Mouse (Mus musculus) limb, embryonic 12.5 days (tissue): ENCODE results near the gene Rbp7. TPM values are rescaled to one million over a fixed set of nuclear protein-coding genes. Genes with fewer than 3 reads are reported as not detected.
"Not testable (repeated sequence)": the region's sequence is repeated elsewhere in the genome, so short reads cannot be mapped to it uniquely, and the experiment has no call there.

ENCODE experiments used
- ATAC-seq: fragments of 200-750 bp; cut with Nextera tagmentation; 2 replicates; pipeline ENCODE4 v1.8.0; 2017; ENCODE audit warnings: low read depth, moderate TSS enrichment; ENCODE audit not compliant: insufficient number of reproducible peaks, insufficient read depth, low FRiP score, low TSS enrichment
- H3K27ac ChIP-seq: fragments of 300-500 bp; sonication (generic); 2 replicates; pipeline ENCODE4 v1.5.1; 2016; ENCODE audit warnings: mild to moderate bottlenecking, moderate library complexity
- H3K27me3 ChIP-seq: fragments of 300-500 bp; sonication (generic); 2 replicates; pipeline ENCODE4 v1.6.1; 2016; ENCODE audit warnings: mild to moderate bottlenecking, moderate library complexity
- H3K36me3 ChIP-seq: fragments of 300-500 bp; sonication (generic); 2 replicates; pipeline ENCODE4 v1.6.1; 2016; ENCODE audit warnings: mild to moderate bottlenecking, moderate library complexity
- H3K4me1 ChIP-seq: fragments of 300-500 bp; sonication (generic); replicated peaks from 2 replicates; pipeline ENCODE4 v1.6.1; 2016
- H3K4me2 ChIP-seq: fragments of 300-500 bp; sonication (generic); 2 replicates; pipeline ENCODE4 v1.6.1; 2016; ENCODE audit warnings: mild to moderate bottlenecking, moderate library complexity
- H3K4me3 ChIP-seq: fragments of 300-500 bp; sonication (generic); replicated peaks from 2 replicates; pipeline ENCODE4 v1.5.1; 2016; ENCODE audit warnings: mild to moderate bottlenecking
- H3K9ac ChIP-seq: fragments of 300-500 bp; sonication (generic); replicated peaks from 2 replicates; pipeline ENCODE4 v1.6.1; 2016; ENCODE audit warnings: mild to moderate bottlenecking, moderate library complexity
- H3K9me3 ChIP-seq: fragments of 300-500 bp; sonication (generic); 2 replicates; pipeline ENCODE4 v1.6.1; 2016; ENCODE audit warnings: mild to moderate bottlenecking, moderate library complexity
- WGBS: fragments of 180-500 bp; shearing (Covaris S2); methylation state at CpG from one replicate; pipeline ENCODE4 v1.1.7; 2016; 5-methylcytosine and 5-hydroxymethylcytosine counted together
- polyA plus RNA-seq: library from polyadenylated mRNA; unstranded; fragments of >200 nt; fragmentation: Nextera tagmentation; extraction: Ambion mirVana; gene quantifications from 2 replicates; pipeline ENCODE4 v1.2.1, GENCODE M21; 2016

The Rbp7 gene
- polyA plus RNA-seq, 1 experiment from 2014 or later, result not detected

- no peaks in the 10 kb centered on the region for H3K9me3 ChIP-seq
- no peak within 1 kb of the TSS for H3K27ac ChIP-seq
- no peak within 1 kb of the TSS for H3K4me2 ChIP-seq
- H3K27me3 ChIP-seq, result no peaks in the 10 kb centered on the region
- H3K4me3 ChIP-seq, result no peak within 1 kb of the TSS
- no peak for ATAC-seq
- no peaks in the 10 kb centered on the region for H3K4me1 ChIP-seq
- WGBS, result 86% methylated on average over 11 of the region's 11 CpGs
- peaks cover 27% of the 10 kb centered on the region for H3K36me3 ChIP-seq
- H3K9ac ChIP-seq, result no peak within 1 kb of the TSS
These were observed 22.3 kb upstream of the Rbp7 start, which contains the start of gene Tmem274 for GRCm38 (mm10) chr4:149477078-149477477. Gene Tmem274 (plus strand): TSS chr4:149477378.

- Histone ChIP-seq H3K4me2 (no peak overlapping the region), H3K4me3 (no peak overlapping the region), H3K27me3 (no peaks in the 10 kb centered on the region), H3K9ac (no peak overlapping the region), H3K4me1 (no peaks in the 10 kb centered on the region), H3K9me3 (no peaks in the 10 kb centered on the region), H3K27ac (no peak overlapping the region), H3K36me3 (peaks cover 40% of the 10 kb centered on the region)
- ATAC-seq, result no peak
- WGBS, result 83% methylated on average over 7 of the region's 7 CpGs
These were observed 20.3 kb upstream of the Rbp7 start for GRCm38 (mm10) chr4:149475096-149475495.

GRCm38 (mm10) chr4:149469557-149469956 lies 14.8 kb upstream of the Rbp7 start:
- no peak overlapping the region for H3K4me2 ChIP-seq
- H3K4me1 ChIP-seq, result no peaks in the 10 kb centered on the region
- no peaks in the 10 kb centered on the region for H3K9me3 ChIP-seq
- H3K27ac ChIP-seq, result no peak overlapping the region
- H3K36me3 ChIP-seq, result peaks cover 64% of the 10 kb centered on the region
- no peak overlapping the region for H3K9ac ChIP-seq
- ATAC-seq, result no peak
- WGBS, result 93% methylated on average over 3 of the region's 3 CpGs
- H3K4me3 ChIP-seq, result no peak overlapping the region
- no peaks in the 10 kb centered on the region for H3K27me3 ChIP-seq

- 81% methylated on average over 6 of the region's 6 CpGs for WGBS
- H3K36me3 ChIP-seq, result peaks cover 12% of the 10 kb centered on the region; the same call in 1 of the 2 replicates
- no peaks in the 10 kb centered on the region for H3K27me3 ChIP-seq
- ATAC-seq, result no peak
- H3K27ac ChIP-seq, result no peak overlapping the region
- H3K4me2 ChIP-seq, result no peak overlapping the region
- H3K4me1 ChIP-seq, result no peaks in the 10 kb centered on the region
- H3K4me3 ChIP-seq, result no peak overlapping the region
- no peak overlapping the region for H3K9ac ChIP-seq
- H3K9me3 ChIP-seq, result no peaks in the 10 kb centered on the region
These were observed 8.7 kb upstream of the Rbp7 start for GRCm38 (mm10) chr4:149463435-149463950.

GRCm38 (mm10) chr4:149462305-149462971 lies 7.7 kb upstream of the Rbp7 start:
- H3K27ac ChIP-seq, result no peak overlapping the region
- WGBS, result 76% methylated on average over 6 of the region's 6 CpGs
- no peak for ATAC-seq
- no peaks in the 10 kb centered on the region for H3K9me3 ChIP-seq
- no peak overlapping the region for H3K9ac ChIP-seq
- peaks cover 3% of the 10 kb centered on the region; the same call in 1 of the 2 replicates for H3K36me3 ChIP-seq
- H3K4me3 ChIP-seq, result no peak overlapping the region
- H3K4me2 ChIP-seq, result no peak overlapping the region
- no peaks in the 10 kb centered on the region for H3K27me3 ChIP-seq
- H3K4me1 ChIP-seq, result no peaks in the 10 kb centered on the region

- no peak overlapping the region for H3K4me2 ChIP-seq
- no peaks in the 10 kb centered on the region for H3K9me3 ChIP-seq
- H3K4me1 ChIP-seq, result no peaks in the 10 kb centered on the region
- no peak overlapping the region for H3K9ac ChIP-seq
- no peaks in the 10 kb centered on the region for H3K27me3 ChIP-seq
- H3K36me3 ChIP-seq, result no peaks in the 10 kb centered on the region
- no peak for ATAC-seq
- no peak overlapping the region for H3K4me3 ChIP-seq
- H3K27ac ChIP-seq, result no peak overlapping the region
- WGBS, result 70% methylated on average over 6 of the region's 7 CpGs
These were observed 7.0 kb upstream of the Rbp7 start for GRCm38 (mm10) chr4:149461579-149462304.

- not testable (repeated sequence) for H3K27me3 ChIP-seq, H3K27ac ChIP-seq, H3K36me3 ChIP-seq, H3K9me3 ChIP-seq, H3K4me1 ChIP-seq, H3K9ac ChIP-seq, ATAC-seq, H3K4me3 ChIP-seq, H3K4me2 ChIP-seq
- WGBS, result 87% methylated on average over 2 of the region's 2 CpGs
These were observed 5.7 kb upstream of the Rbp7 start for GRCm38 (mm10) chr4:149460475-149460874.

GRCm38 (mm10) chr4:149459425-149459824 lies 4.6 kb upstream of the Rbp7 start:
- H3K36me3 ChIP-seq, result no peaks in the 10 kb centered on the region
- H3K4me3 ChIP-seq, result no peak overlapping the region
- no peaks in the 10 kb centered on the region for H3K27me3 ChIP-seq
- H3K27ac ChIP-seq, result no peak overlapping the region
- H3K4me2 ChIP-seq, result no peak overlapping the region
- H3K9me3 ChIP-seq, result no peaks in the 10 kb centered on the region
- no peaks in the 10 kb centered on the region for H3K4me1 ChIP-seq
- H3K9ac ChIP-seq, result no peak overlapping the region
- no peak for ATAC-seq
- WGBS, result 89% methylated on average over 1 of the region's 1 CpGs

- H3K9me3 ChIP-seq, result no peaks in the 10 kb centered on the region
- no peak overlapping the region for H3K27ac ChIP-seq
- no peaks in the 10 kb centered on the region for H3K4me1 ChIP-seq
- no peak for ATAC-seq
- 64% methylated on average over 5 of the region's 5 CpGs for WGBS
- no peak overlapping the region for H3K4me3 ChIP-seq
- no peak overlapping the region for H3K4me2 ChIP-seq
- no peaks in the 10 kb centered on the region for H3K36me3 ChIP-seq
- H3K9ac ChIP-seq, result no peak overlapping the region
- H3K27me3 ChIP-seq, result no peaks in the 10 kb centered on the region
These were observed 3.7 kb upstream of the Rbp7 start for GRCm38 (mm10) chr4:149458526-149458925.

GRCm38 (mm10) chr4:149457831-149458430 lies 3.2 kb upstream of the Rbp7 start:
- no peaks in the 10 kb centered on the region for H3K27me3 ChIP-seq
- H3K4me2 ChIP-seq, result no peak overlapping the region
- no peaks in the 10 kb centered on the region for H3K4me1 ChIP-seq
- no peaks in the 10 kb centered on the region for H3K9me3 ChIP-seq
- H3K27ac ChIP-seq, result no peak overlapping the region
- no peak for ATAC-seq
- no peak overlapping the region for H3K4me3 ChIP-seq
- H3K36me3 ChIP-seq, result no peaks in the 10 kb centered on the region
- WGBS, result 76% methylated on average over 6 of the region's 6 CpGs
- no peak overlapping the region for H3K9ac ChIP-seq

GRCm38 (mm10) chr4:149457163-149457562 lies 2.4 kb upstream of the Rbp7 start:
- H3K9ac ChIP-seq, result not testable (repeated sequence)
- WGBS, result 87% methylated on average over 27 of the region's 27 CpGs

More at GRCm38 (mm10) chr4:149457163-149457562, 2.4 kb upstream of the Rbp7 start:
- not testable (repeated sequence) for H3K4me2 ChIP-seq, H3K4me3 ChIP-seq, H3K27me3 ChIP-seq, H3K4me1 ChIP-seq, H3K9me3 ChIP-seq, H3K27ac ChIP-seq, ATAC-seq, H3K36me3 ChIP-seq
